Comparison of ENCODE assay signal across 27 mouse cellular contexts in the genomic region with DNA sequence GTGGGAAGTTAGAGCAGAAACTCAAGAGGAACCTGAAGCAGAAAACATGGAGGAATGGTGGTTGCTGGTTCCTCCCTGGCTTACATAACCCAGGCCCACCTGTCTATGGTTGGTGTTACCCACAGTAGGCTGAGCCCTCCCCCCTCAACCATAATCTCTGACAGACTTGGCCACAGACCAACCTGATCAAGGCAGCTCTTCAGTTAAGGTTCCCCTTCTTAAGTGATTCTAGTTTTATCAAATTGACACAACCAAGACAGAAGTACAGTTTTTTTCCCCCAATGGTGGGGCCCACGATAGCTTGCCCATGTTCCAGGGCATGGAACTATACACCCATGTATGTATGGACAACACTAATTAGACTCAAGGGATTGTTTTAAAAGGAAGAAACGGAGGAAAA. TPM values are rescaled to one million over a fixed set of nuclear protein-coding genes. Genes with fewer than 3 reads are reported as not detected.
DNase-seq lines count a peak whose midpoint lies in the region; ATAC-seq and TF ChIP-seq lines count a peak whose summit lies in the region.
"Had no signal": no experiment of that assay in that cellular context is flagged by ENCODE, and none has a peak within 500 bp of the region (broad histone marks: within the 10 kb centered on the region; RNA-seq: fewer than 3 reads in every experiment).

No protein-coding gene starts in this region.

- ATAC-seq in G1E (ENCODE audit: extremely low read depth, insufficient number of reproducible peaks, low FRiP score, poor library complexity, severe bottlenecking): peak; percentile 38; the same call in 1 of the 2 replicates
- ATAC-seq in liver, embryonic 12.5 days: peak; percentile 80
- ATAC-seq in liver, embryonic 16.5 days (ENCODE audit: low read depth): peak; percentile 41; the same call in 1 of the 2 replicates
- no peak for ATAC-seq in kidney, embryonic 14.5 days (ENCODE audit: low FRiP score, low TSS enrichment)
- ATAC-seq: forebrain, embryonic 13.5 days; forebrain, embryonic 16.5 days; Patski had no signal

- no peaks in the 10 kb centered on the region for H3K9me3 ChIP-seq in G1E (replicated peaks)
- H3K9me3 ChIP-seq in liver, embryonic 12.5 days (replicated peaks): no peaks in the 10 kb centered on the region
- no peaks in the 10 kb centered on the region for H3K9me3 ChIP-seq in liver, embryonic 16.5 days (replicated peaks; ENCODE audit: control insufficient read depth, low read length)
- no peaks in the 10 kb centered on the region for H3K9me3 ChIP-seq in kidney, embryonic 14.5 days (ENCODE audit: control insufficient read depth, low read length)
- H3K9me3 ChIP-seq: embryonic facial prominence, embryonic 10.5 days; embryonic facial prominence, embryonic 13.5 days; forebrain, embryonic 13.5 days; hindbrain, embryonic 12.5 days; hindbrain, embryonic 15.5 days had no signal

- H3K4me1 ChIP-seq in G1E (ENCODE audit: insufficient read depth, low read depth, low read length): peaks cover 16% of the 10 kb centered on the region
- H3K4me1 ChIP-seq in liver, embryonic 12.5 days: peaks cover 9% of the 10 kb centered on the region
- no peaks in the 10 kb centered on the region for H3K4me1 ChIP-seq in liver, embryonic 16.5 days (ENCODE audit: control insufficient read depth, low read depth, low read length)
- no peaks in the 10 kb centered on the region for H3K4me1 ChIP-seq in kidney, embryonic 14.5 days (ENCODE audit: control insufficient read depth, insufficient read depth, low read length)
- H3K4me1 ChIP-seq: embryonic facial prominence, embryonic 10.5 days; embryonic facial prominence, embryonic 13.5 days; hindbrain, embryonic 12.5 days; hindbrain, embryonic 15.5 days had no signal

- H3K9ac ChIP-seq in liver, embryonic 12.5 days: no peak overlapping the region
- H3K9ac ChIP-seq in liver, embryonic 16.5 days (ENCODE audit: low read depth, low read length): no peak overlapping the region
- H3K9ac ChIP-seq in kidney, embryonic 14.5 days (ENCODE audit: low read depth, low read length): no peak overlapping the region
- H3K9ac ChIP-seq: embryonic facial prominence, embryonic 13.5 days; forebrain, embryonic 13.5 days; hindbrain, embryonic 12.5 days; hindbrain, embryonic 15.5 days had no signal

- H3K4me3 ChIP-seq in G1E (ENCODE audit: low read depth, low read length): no peak overlapping the region
- H3K4me3 ChIP-seq in liver, embryonic 12.5 days: no peak overlapping the region
- no peak overlapping the region for H3K4me3 ChIP-seq in liver, embryonic 16.5 days (ENCODE audit: low read depth, low read length)
- no peak overlapping the region for H3K4me3 ChIP-seq in kidney, embryonic 14.5 days (ENCODE audit: low read length)
- H3K4me3 ChIP-seq: embryonic facial prominence, embryonic 10.5 days; embryonic facial prominence, embryonic 13.5 days; erythroblast, embryonic 14.5 days; forebrain, embryonic 13.5 days; gastrocnemius, adult 2 months; hindbrain, embryonic 12.5 days; hindbrain, embryonic 15.5 days had no signal

- no peak for TF ChIP-seq CTCF in G1E (IDR thresholded peaks at IDR 0.05; ENCODE audit: low read depth, low read length)

- no peaks in the 10 kb centered on the region for H3K27me3 ChIP-seq in G1E (ENCODE audit: insufficient read depth, low read length)
- H3K27me3 ChIP-seq in liver, embryonic 12.5 days (replicated peaks): no peaks in the 10 kb centered on the region
- H3K27me3 ChIP-seq in liver, embryonic 16.5 days (ENCODE audit: control insufficient read depth, insufficient read depth, low read depth, low read length): no peaks in the 10 kb centered on the region
- no peaks in the 10 kb centered on the region for H3K27me3 ChIP-seq in kidney, embryonic 14.5 days (ENCODE audit: control insufficient read depth, insufficient read depth, low read length)
- H3K27me3 ChIP-seq: CH12.LX; embryonic facial prominence, embryonic 13.5 days; forebrain, embryonic 13.5 days; hindbrain, embryonic 12.5 days; hindbrain, embryonic 15.5 days; Patski had no signal

- peak; percentile 14 for DNase-seq in G1E (ENCODE audit: low spot score)
- DNase-seq in MEL-GATA-1-ER (ENCODE audit: extremely low read depth, low read depth): peak; percentile 47
- no peak for DNase-seq in frontal cortex, postnatal 14 days (ENCODE audit: low spot score in 2 of 2)
- DNase-seq in layer of hippocampus, adult 8-10 months (ENCODE audit: low spot score in 2 of 2): no peak
- DNase-seq in kidney, postnatal 25 days: no peak
- DNase-seq: adrenal gland, postnatal 10 days; adrenal gland, postnatal 36 days; cerebellum, adult 18-20 months; cerebellum, adult 9-10 months; cerebellum, postnatal 25 days; embryo, embryonic 11 days; gastrocnemius, adult 2 months; gastrocnemius, postnatal 14 days; heart, adult 11 months had no signal

- WGBS in liver, embryonic 12.5 days (ENCODE audit: insufficient replicate concordance): 40% methylated on average over 2 of the region's 2 CpGs
- WGBS in liver, embryonic 16.5 days (ENCODE audit: insufficient replicate concordance): 31% methylated on average over 2 of the region's 2 CpGs
- 89% methylated on average over 2 of the region's 2 CpGs for WGBS in kidney, embryonic 14.5 days

- H3K36me3 ChIP-seq in G1E (replicated peaks): peaks cover 12% of the 10 kb centered on the region
- no peaks in the 10 kb centered on the region for H3K36me3 ChIP-seq in liver, embryonic 12.5 days
- H3K36me3 ChIP-seq in liver, embryonic 16.5 days (ENCODE audit: control insufficient read depth, insufficient read depth): no peaks in the 10 kb centered on the region
- H3K36me3 ChIP-seq in kidney, embryonic 14.5 days (ENCODE audit: control insufficient read depth, insufficient read depth, low read length): no peaks in the 10 kb centered on the region
- H3K36me3 ChIP-seq: embryonic facial prominence, embryonic 10.5 days; embryonic facial prominence, embryonic 13.5 days; hindbrain, embryonic 12.5 days; hindbrain, embryonic 15.5 days had no signal

- no peak overlapping the region for H3K27ac ChIP-seq in liver, embryonic 12.5 days
- no peak overlapping the region for H3K27ac ChIP-seq in liver, embryonic 16.5 days (ENCODE audit: low read length)
- H3K27ac ChIP-seq in kidney, embryonic 14.5 days (ENCODE audit: low read depth, low read length): no peak overlapping the region
- H3K27ac ChIP-seq: embryonic facial prominence, embryonic 10.5 days; embryonic facial prominence, embryonic 13.5 days; forebrain, embryonic 13.5 days; gastrocnemius, adult 2 months; hindbrain, embryonic 12.5 days; hindbrain, embryonic 15.5 days had no signal

- no peak overlapping the region for H3K4me2 ChIP-seq in liver, embryonic 12.5 days
- H3K4me2 ChIP-seq in liver, embryonic 16.5 days (ENCODE audit: low read depth, low read length): no peak overlapping the region
- H3K4me2 ChIP-seq in kidney, embryonic 14.5 days (replicated peaks; ENCODE audit: low read depth, low read length): no peak overlapping the region
- H3K4me2 ChIP-seq: embryonic facial prominence, embryonic 13.5 days; forebrain, embryonic 13.5 days; heart, embryonic 11.5 days; hindbrain, embryonic 12.5 days; hindbrain, embryonic 15.5 days had no signal

RNA-seq across cellular contexts. Expression of gene Mff, which starts 37.8 kb away (rescaled TPM):
- 552 and 575 TPM in 2 replicates for total RNA-seq in G1E (2014; fragmentation: Nextera tagmentation)
- 387 and 411 TPM in 2 replicates for total RNA-seq in G1E (2017)
- 366 and 539 TPM in 2 replicates for polyA plus RNA-seq in G1E (2012)
- 208 TPM in 2 replicates for polyA plus RNA-seq in liver, embryonic 12.5 days (2016; fragmentation: Nextera tagmentation; extraction: Ambion mirVana)
- 156 and 164 TPM in 2 replicates for polyA plus RNA-seq in liver, embryonic 16.5 days (2015; fragmentation: Nextera tagmentation; extraction: Ambion mirVana)
- total RNA-seq in layer of hippocampus, adult 8-10 months (2022): 100 to 1,000 TPM; 236 to 287 (median 263) TPM
- polyA plus RNA-seq in kidney, embryonic 14.5 days (2014; fragmentation: Nextera tagmentation; extraction: Ambion mirVana): 238 and 239 TPM in 2 replicates

Comparison
In these comparisons a context has a peak if more than half of its experiments do, and no peak if none do; other contexts are left out.
1. DNase-seq: peak in G1E (single experiment) and MEL-GATA-1-ER (single experiment); none in frontal cortex, postnatal 14 days (0 of 2), layer of hippocampus, adult 8-10 months (0 of 2) and kidney, postnatal 25 days (0 of 2).